Mouse (Mus musculus) testis, adult 2 months (tissue): ENCODE measurements around the gene Tpi1.

ENCODE experiments used
- CTCF ChIP-seq: fragments of 200-500 bp; IDR thresholded peaks from 2 replicates; pipeline ENCODE4 v1.5.1; 2012; ENCODE audit warnings: low read depth, mild to moderate bottlenecking, inconsistent platforms, low read length, moderate library complexity; ENCODE audit not compliant: control insufficient read depth, insufficient read depth, insufficient replicate concordance
- POLR2A ChIP-seq: fragments of 200-500 bp; IDR thresholded peaks from 2 replicates; pipeline ENCODE4 v1.6.1; 2012; ENCODE audit warnings: low read depth, mild to moderate bottlenecking, inconsistent platforms, low read length, moderate library complexity; ENCODE audit not compliant: control insufficient read depth

GRCm38 (mm10) chr6:124828868-124829798, 15.0 kb upstream of the Tpi1 start, which contains the start of the genes Usp5 and Cdca3:
- TF ChIP-seq CTCF = no peak
- TF ChIP-seq POLR2A = peak; percentile 98
